Mouse (Mus musculus) activated CD4-positive, CD25-positive, alpha-beta regulatory T cell, adult 4 months (primary cell): ENCODE data around the gene Chordc1. TPM values are rescaled to one million over a fixed set of nuclear protein-coding genes. Genes with fewer than 3 reads are reported as not detected.
"Not testable (repeated sequence)": the region's sequence is repeated elsewhere in the genome, so short reads cannot be mapped to it uniquely, and the experiment has no call there.

Experiments
- ATAC-seq: one replicate; pipeline ENCODE4 v1.8.0; 2017
- polyA plus RNA-seq, 2 experiments: library from polyadenylated mRNA; unstranded; fragments of 100-300 nt; shearing (Covaris generic); gene quantifications; one replicate each; pipeline ENCODE4 v1.2.1; 2017

Chordc1 gene
- 100 to 1,000 TPM; 128 to 136 TPM for polyA plus RNA-seq

DNA sequence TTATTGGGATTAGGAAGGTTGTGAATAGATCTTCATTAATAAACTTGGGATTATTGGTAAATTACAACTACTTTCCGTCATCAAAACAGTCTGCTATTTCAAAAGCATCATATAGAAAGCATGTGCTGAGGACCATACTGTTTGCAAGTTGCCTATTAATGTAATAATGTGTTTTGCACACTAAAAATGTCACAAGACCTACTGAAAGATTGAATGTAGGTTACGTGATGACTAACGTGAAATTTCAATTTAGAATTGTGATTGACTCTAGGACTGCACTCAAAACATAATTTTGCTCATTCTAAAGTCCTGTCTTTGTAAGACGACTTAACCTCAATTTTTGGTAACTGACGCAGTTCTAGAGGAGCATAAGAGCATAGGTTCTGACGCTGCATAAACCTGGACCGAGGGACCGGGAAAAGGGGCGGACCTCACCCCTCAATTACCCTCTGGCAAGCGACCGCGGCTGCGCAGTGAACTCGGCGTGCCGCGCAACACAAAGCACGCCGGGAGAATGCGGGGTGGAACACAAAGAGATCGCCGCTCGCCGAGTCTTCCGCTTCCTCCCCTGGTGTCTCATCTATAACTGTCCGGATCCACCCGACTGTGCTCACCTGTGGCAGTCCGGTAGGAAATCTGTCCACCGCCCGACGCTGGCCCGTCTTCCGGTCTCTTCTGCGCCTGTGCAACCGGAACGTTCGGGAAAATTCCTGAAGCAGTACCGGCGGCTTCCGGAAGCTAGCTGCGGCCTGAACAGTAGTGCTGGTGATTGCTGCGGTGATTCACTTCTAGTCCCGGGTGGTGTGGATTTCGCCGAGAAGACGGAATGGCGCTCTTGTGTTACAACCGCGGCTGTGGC is at the start of gene Chordc1:
Gene Chordc1, plus strand, starts transcription at position 555 of the 859 bp plus-strand sequence.
- ATAC-seq, result peak; percentile 91

- ATAC-seq, result no peak
Observed at GRCm38 (mm10) chr9:18275901-18276300, 16.0 kb upstream of the Chordc1 start.

- ATAC-seq, result no peak
Observed at GRCm38 (mm10) chr9:18276844-18277243, 15.1 kb upstream of the Chordc1 start.

DNA sequence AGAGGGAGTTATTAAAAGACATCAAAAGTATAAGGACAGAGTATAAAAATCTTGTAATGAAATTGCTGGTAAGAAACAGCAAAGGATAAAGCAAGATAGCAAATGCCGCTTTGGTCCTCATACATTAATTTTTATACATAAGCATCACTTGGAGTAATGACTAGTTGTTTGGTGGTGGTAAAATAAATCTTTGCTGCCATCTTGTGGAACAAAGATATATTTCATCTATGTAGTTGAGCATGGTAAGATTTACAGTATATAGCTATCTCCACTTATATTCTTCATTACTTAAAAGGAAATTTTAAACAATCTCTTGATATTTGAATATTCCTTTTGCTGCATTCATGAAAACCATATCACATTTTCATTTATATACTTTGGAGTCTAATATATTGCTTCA is 14.4 kb upstream of the Chordc1 start:
- peak; percentile 66 for ATAC-seq

DNA sequence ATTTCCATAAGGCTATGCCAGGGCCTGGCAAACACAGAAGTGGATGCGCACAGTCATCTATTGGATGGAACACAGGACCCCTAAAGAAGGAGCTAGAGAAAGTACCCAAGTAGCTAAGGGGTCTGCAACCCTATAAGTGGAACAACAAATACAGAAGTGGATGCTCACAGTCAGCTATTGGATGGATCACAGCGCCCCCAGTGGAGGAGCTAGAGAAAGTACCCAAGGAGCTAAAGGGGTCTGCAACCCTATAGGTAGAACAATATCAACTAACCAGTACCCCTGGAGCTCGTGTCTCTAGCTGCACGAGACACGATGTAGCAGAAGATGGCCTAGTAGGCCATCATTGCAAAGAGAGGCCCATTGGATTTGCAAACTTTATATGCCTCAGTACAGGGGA is 13.2 kb upstream of the Chordc1 start:
- not testable (repeated sequence) for ATAC-seq

DNA sequence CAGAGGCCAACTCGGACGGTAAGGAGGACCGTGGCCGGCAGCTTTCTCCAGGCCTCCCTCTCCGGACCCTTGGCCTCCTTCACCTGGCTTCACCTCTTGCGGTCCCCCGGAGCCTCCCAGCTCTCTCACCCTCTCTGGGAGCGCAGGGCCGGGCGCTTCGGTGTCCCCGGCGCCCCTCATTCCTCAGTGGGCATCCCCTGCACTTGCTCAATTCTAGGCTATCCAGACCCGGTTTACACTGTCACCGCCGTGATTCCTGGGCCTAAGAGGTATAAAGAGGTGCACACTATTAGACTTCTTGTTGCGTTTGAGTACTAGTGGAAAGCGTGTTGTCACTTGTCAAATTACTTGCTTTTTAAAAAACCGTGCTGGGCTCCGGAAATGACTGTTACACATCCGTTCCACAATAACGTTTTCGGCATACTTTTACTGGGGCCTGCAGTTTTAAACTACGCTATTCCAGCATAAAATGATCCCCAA is 558 bp downstream of the Chordc1 start:
- peak; percentile 45 for ATAC-seq

- no peak for ATAC-seq
Observed at GRCm38 (mm10) chr9:18293026-18293781, 1.3 kb downstream of the Chordc1 start.

- no peak for ATAC-seq
Observed at GRCm38 (mm10) chr9:18298301-18298700, 6.4 kb downstream of the Chordc1 start.

DNA sequence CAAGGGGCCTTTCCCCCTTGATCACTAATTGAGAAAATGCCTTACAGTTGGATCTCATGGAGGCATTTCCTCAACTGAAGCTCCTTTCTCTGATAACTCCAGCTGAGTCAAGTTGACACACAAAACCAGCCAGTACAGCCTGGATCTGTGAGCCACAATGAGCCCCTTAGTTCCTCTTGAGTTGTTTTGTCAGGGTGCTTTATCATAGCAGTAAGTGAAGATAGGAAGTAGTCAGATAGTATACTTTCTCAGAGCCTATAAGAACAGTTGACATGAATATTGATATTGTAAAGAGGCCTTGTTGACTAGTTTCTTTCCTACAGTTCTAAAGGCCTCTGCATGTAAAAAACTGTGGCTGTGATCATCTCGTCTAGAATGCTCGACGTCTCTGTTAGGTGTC is 28.1 kb downstream of the Chordc1 start:
- no peak for ATAC-seq

Other genes with a start within 250 kb of the Chordc1 start
- under 1 TPM in 1 of 2 experiments, not detected in 1; 0.37 TPM for gene Naalad2, start 110.9 kb downstream of the Chordc1 start, polyA plus RNA-seq
- under 1 TPM in 1 of 2 experiments, not detected in 1; 0.26 TPM for gene Ubtfl1, start 112.3 kb downstream of the Chordc1 start, polyA plus RNA-seq
- gene Mbd3l2, start 138.5 kb downstream of the Chordc1 start, polyA plus RNA-seq, result not detected
- 1 to 10 TPM; 2.8 to 5.0 TPM for gene Zfp558, start 186.1 kb downstream of the Chordc1 start, polyA plus RNA-seq
- not detected for gene Mbd3l1, start 186.2 kb downstream of the Chordc1 start, polyA plus RNA-seq